Mouse (Mus musculus): ENCODE measurements around the gene Cd300c. TPM values are rescaled to one million over a fixed set of nuclear protein-coding genes. Genes with fewer than 3 reads are reported as not detected.
"Not testable (repeated sequence)": the region's sequence is repeated elsewhere in the genome, so short reads cannot be mapped to it uniquely, and the experiment has no call there.

Gene Cd300c
- 2.7 TPM in 1 of 2 replicates, not detected in the other for total RNA-seq (2017)

- peak; percentile 75 for ATAC-seq (replicated peaks; ENCODE audit: low read depth, poor library complexity, severe bottlenecking)
These were observed at the start of gene Cd300c for GRCm38 (mm10) chr11:114968752-114969207. Gene Cd300c (minus strand): TSS chr11:114969157.

DNA sequence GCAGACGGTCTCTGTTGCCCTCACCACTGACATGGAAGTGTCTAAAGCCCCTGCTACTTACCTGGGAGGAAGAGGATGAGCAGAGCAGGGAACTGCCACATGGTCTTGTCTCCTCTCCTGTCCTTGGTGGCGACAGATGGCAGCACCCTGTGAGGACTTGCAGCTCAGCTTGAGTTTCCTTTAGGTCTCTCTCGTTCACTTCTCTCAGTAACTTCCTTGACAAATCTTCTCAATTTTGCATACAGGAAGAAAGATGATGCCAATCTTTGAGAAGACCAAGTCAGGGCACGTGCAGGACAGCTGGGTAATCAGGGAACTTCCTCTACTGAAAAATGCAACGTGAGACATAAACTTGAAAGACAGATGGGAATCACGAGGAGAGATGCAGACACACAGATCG, 47.1 kb upstream of the Cd300c start, which contains the start of gene Cd300ld2:
Gene Cd300ld2, minus strand, starts transcription at position 101 of the 400 bp plus-strand sequence.
- not testable (repeated sequence) for ATAC-seq (replicated peaks; ENCODE audit: low read depth, poor library complexity, severe bottlenecking)

DNA sequence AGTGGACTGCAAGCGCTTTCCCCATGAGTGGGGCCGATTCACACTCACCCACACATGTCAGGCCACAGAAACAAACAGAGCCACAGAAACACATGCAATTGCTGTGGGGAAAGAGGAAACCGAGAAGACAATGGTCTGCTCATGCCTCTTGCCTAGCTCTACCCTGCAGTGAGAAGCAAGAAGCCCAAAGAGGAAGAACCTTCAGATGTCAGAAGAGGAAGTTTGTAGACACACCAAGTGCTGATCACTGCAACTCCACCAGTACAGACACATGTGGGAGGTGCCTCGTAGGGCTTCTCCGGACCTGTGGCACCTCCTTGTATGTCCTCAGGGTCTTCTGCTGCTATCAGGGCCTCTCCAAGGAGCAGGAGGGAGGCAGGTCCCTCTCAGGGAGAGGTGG, 35.1 kb upstream of the Cd300c start:
- peak; percentile 77 for ATAC-seq (replicated peaks; ENCODE audit: low read depth, poor library complexity, severe bottlenecking)

- peak; percentile 55 for ATAC-seq (replicated peaks; ENCODE audit: low read depth, poor library complexity, severe bottlenecking)
These were observed 32.6 kb upstream of the Cd300c start, which contains the start of gene Cd300c2 for GRCm38 (mm10) chr11:115001474-115002040. Gene Cd300c2 (minus strand): TSS chr11:115001880.

DNA sequence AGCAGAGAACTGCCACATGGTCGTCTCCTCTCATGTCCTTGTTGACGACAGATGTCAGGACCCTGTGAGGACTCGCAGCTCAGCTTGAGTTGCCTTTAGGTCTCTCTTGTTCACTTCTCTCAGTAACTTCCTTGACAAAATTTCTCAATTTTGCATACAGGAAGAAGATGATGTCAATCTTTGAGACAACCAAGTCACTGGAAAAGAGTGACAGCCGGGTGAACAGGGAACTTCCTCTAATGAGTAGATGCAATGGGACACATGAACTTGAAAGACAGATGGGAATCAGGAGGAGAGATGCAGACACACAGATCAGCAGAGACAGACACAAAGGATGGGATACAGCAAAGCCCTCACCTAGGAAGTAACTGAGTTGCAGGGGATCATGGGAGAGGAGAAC, 20.8 kb upstream of the Cd300c start, which contains the start of gene Cd300ld:
Gene Cd300ld, minus strand, starts transcription at position 130 of the 400 bp plus-strand sequence.
- no peak; the same call in 1 of the 2 replicates for ATAC-seq (replicated peaks; ENCODE audit: low read depth, poor library complexity, severe bottlenecking)

GRCm38 (mm10) chr11:114981866-114982265, 12.9 kb upstream of the Cd300c start:
- no peak for ATAC-seq (replicated peaks; ENCODE audit: low read depth, poor library complexity, severe bottlenecking)

GRCm38 (mm10) chr11:114972726-114973125, 3.8 kb upstream of the Cd300c start:
- ATAC-seq (replicated peaks; ENCODE audit: low read depth, poor library complexity, severe bottlenecking) = no peak

DNA sequence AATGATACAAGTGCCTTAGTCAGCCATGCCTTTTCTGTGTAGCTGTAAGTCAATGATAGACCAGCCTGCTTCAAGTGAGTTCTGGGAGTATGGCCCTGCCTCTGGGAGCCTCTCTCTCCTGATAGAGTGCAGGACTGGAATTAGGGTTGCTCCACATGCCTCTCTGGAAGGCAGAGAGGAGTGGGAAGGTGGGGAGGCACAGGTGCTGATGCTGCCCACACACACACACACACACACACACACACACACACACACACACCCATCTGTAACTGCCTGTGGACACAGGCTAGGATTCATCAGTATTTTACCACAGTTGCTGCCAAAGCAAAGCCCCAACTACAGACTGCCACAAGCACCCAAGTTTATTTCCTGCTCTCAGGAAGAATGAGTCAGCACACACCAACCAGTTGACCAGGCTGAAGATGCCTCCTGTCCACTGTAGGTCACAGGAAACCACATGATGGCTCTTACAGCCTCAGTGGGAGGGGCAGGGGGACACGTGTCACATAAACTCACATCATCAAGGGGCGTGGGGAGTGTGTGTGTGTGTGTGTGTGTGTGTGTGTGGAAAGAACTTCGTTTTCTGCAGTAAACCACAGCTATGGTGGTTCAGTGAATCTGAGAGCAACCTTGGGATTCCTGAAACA, 3.7 kb downstream of the Cd300c start:
- ATAC-seq (replicated peaks; ENCODE audit: low read depth, poor library complexity, severe bottlenecking) = peak; percentile 79

- peak; percentile 81 for ATAC-seq (replicated peaks; ENCODE audit: low read depth, poor library complexity, severe bottlenecking)
These were observed 8.6 kb downstream of the Cd300c start for GRCm38 (mm10) chr11:114960369-114960768.

- ATAC-seq (replicated peaks; ENCODE audit: low read depth, poor library complexity, severe bottlenecking) = no peak
These were observed 34.8 kb downstream of the Cd300c start, which contains the start of gene Cd300lb for GRCm38 (mm10) chr11:114934144-114934543. Gene Cd300lb (minus strand): TSS chr11:114934386.

GRCm38 (mm10) chr11:114933591-114933990, 35.4 kb downstream of the Cd300c start:
- ATAC-seq (replicated peaks; ENCODE audit: low read depth, poor library complexity, severe bottlenecking) = no peak

DNA sequence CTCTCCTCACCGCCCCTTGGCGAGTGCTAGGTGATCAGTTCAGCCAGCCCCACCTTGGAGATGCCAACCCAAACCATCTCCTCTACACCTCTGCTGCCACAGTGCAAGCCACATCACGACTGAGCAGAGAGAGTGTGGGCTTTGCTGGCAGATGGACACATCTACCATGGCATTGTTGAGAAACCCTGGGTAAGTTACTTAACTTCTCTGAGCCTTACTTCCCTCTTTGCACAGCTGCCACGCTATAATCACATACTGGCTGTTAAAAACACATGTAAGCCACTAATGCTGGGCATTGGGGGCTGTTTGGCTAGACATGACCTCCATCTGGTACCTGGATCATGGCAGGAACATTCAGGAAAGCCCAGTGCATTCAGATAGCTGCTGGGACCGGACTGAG, 37.9 kb downstream of the Cd300c start:
- peak; percentile 82 for ATAC-seq (replicated peaks; ENCODE audit: low read depth, poor library complexity, severe bottlenecking)

DNA sequence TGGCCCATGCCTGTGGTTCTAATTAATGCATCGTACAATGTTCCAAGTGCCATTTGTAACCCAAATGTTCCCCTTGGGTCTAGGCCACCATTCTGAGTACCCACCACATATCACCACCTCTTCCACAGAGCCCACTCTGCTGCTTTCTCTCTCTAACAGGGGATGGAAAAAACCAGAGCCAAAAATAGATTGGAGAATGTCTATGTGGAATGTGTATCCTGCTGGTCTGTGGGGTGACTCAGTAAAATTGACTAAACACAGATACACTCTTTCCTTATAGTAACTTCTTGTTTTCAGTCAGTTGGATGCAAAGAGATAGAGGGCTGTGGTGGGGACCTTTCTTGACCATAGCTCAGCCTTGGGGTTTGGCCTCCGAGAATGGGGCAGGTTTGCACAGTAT, 39.4 kb downstream of the Cd300c start:
- peak; percentile 37 for ATAC-seq (replicated peaks; ENCODE audit: low read depth, poor library complexity, severe bottlenecking)

GRCm38 (mm10) chr11:114923961-114924360, 45.0 kb downstream of the Cd300c start:
- peak; percentile 72 for ATAC-seq (replicated peaks; ENCODE audit: low read depth, poor library complexity, severe bottlenecking)

DNA sequence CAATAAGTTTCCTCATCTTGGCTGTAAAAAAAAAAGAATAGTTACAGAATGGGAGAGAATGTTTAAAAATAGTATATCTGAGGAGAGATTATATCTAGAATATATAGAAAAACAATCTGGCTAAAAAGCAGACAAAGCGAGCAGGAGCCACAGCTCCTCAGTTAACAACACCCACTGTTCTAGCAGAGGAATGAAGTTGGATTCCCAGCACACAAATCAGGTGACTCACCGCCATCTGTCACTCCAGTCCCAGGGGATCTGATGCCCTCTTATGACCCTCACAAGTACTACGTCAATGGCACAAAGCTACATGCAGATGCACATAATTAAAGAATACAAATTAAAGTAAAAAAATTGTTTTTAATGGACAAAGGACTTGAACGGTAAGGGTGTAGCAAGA, 46.5 kb downstream of the Cd300c start:
- ATAC-seq (replicated peaks; ENCODE audit: low read depth, poor library complexity, severe bottlenecking) = no peak

DNA sequence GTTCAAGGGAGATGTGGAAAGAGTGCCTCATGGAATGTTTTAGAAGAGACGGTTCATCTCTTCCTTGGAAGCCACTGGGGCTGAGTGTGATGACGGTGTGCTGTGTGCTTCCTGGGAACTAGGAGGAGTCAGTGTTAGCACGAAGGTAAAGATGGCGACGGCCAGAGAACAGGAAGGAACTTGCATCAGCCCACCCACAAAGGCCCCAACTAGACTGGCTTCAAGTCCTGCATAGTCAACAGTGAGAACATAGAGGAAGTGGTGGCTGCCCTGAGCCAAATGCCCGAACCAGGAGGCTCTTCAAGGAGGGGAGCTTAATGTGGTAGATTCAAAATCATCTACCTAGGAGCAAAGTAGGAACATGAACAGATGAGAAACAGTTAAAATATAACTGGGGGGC, 51.8 kb downstream of the Cd300c start:
- ATAC-seq (replicated peaks; ENCODE audit: low read depth, poor library complexity, severe bottlenecking) = peak; percentile 74

GRCm38 (mm10) chr11:114914978-114915377, 54.0 kb downstream of the Cd300c start:
- 0 out of 2 replicates have a peak, but pooled peaks have one; percentile 9 for ATAC-seq (replicated peaks; ENCODE audit: low read depth, poor library complexity, severe bottlenecking)

- ATAC-seq (replicated peaks; ENCODE audit: low read depth, poor library complexity, severe bottlenecking) = peak; percentile 83
These were observed 56.1 kb downstream of the Cd300c start for GRCm38 (mm10) chr11:114912847-114913246.

DNA sequence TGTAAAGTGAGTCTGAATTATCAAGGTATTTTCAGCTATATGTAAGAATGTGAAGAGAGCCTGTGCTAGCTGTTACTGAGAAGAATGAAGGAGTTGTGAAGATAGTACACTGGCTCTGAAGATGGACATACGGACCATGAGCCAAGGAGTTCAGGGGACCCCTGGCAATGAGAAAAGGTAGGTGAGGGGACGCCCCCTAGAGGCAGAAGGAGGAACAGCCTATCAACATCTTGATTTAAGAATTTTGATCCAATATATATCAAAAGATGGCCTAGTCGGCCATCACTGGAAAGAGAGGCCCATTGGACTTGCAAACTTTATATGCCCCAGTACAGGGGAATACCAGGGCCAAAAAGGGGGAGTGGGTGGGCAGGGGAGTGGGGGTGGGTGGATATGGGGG, 59.4 kb downstream of the Cd300c start:
- ATAC-seq (replicated peaks; ENCODE audit: low read depth, poor library complexity, severe bottlenecking) = not testable (repeated sequence)

- ATAC-seq (replicated peaks; ENCODE audit: low read depth, poor library complexity, severe bottlenecking) = 0 out of 2 replicates have a peak, but pooled peaks have one; percentile 4
These were observed 60.9 kb downstream of the Cd300c start for GRCm38 (mm10) chr11:114908086-114908485.

DNA sequence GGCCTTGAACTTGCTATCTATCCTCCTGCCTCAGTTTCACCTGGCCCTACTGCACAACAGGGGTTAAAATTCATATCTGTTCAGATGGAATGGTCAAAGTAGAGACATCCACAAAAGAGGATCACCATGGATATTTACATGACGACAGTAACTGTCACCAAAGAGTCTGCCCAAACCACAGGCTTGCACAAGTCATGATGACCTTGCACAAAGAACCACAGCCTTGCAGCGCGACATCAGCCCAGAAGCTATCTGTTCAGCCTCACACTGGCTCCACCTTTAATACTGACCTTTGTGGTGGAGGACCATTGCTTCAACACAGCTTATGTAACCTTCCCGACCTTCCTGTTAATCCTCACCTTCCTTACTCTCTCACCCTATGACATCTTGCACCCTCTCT, 61.4 kb downstream of the Cd300c start:
- peak; percentile 95 for ATAC-seq (replicated peaks; ENCODE audit: low read depth, poor library complexity, severe bottlenecking)

Data from common myeloid progenitor, adult 5-6 weeks (primary cell).